Mouse (Mus musculus) CD4-positive, CD25-positive, alpha-beta regulatory T cell, adult 4 months (primary cell): ENCODE measurements around the gene Frat2. TPM values are rescaled to one million over a fixed set of nuclear protein-coding genes. Genes with fewer than 3 reads are reported as not detected.

Experiments
- ATAC-seq: one replicate; pipeline ENCODE4 v1.8.0; 2017
- polyA plus RNA-seq, 2 experiments: library from polyadenylated mRNA; unstranded; fragments of 100-300 nt; shearing (Covaris generic); gene quantifications; one replicate each; pipeline ENCODE4 v1.2.1; 2017

The Frat2 gene
- polyA plus RNA-seq, 2 experiments from 2014 or later = 0.75 to 1.9 TPM

DNA sequence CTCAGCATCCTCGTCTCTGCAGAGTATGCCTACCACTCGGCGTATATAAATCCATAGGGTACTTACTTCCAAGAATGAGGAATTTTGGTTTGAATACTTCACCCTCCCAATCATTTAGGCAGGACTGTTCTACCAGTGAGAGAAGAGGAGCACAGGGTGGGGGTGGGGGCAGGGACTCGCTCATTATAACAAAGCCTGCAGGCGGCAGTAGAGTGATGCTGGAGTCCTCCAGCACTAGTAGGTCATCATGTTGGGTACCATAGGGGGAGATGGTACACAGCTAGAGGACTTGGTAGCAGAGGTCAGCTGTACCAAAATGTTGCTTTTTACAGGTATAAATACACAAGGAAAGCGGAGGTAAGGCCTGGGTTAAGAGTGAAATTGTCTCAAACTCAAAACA is 3.6 kb downstream of the Frat2 start:
- no peak for ATAC-seq

DNA sequence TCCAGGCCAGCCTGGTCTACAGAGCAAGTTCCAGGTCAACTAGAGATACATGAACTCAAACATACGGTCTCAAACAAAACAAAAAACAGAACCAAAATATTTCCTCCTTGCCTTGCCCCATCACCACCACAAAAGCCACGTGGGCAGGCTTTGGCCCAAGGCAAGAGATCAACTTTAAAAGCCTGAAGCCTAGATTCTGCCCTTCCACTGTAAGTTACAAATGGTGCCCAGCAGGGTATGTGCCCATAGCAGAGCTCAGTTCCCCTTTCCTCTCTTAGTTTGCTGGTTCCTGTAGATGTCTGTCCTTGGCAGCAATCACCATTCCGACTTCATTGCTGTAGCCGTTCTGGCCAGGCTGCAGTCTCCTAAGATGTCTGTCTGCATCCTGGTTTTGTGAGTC is 5.2 kb downstream of the Frat2 start:
- ATAC-seq = no peak

DNA sequence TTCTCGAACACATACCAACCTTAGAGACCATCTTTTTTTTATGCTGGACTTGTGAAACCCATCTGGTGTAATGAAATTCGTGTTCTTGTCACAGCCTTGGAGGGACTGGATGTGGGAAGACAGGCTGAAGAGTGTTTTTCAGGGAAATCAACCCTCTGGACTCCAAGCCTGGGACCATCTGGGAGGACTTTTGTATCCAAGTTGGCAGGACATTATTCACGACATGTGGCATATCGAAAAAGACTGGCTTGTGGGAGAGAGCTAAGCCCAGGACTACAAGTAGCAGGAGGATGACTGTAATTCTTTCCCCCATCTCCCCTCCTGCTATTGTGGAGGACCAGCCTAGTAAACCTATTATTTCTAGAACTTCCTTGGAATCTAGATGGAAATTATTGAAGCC is 5.7 kb downstream of the Frat2 start:
- ATAC-seq = no peak

DNA sequence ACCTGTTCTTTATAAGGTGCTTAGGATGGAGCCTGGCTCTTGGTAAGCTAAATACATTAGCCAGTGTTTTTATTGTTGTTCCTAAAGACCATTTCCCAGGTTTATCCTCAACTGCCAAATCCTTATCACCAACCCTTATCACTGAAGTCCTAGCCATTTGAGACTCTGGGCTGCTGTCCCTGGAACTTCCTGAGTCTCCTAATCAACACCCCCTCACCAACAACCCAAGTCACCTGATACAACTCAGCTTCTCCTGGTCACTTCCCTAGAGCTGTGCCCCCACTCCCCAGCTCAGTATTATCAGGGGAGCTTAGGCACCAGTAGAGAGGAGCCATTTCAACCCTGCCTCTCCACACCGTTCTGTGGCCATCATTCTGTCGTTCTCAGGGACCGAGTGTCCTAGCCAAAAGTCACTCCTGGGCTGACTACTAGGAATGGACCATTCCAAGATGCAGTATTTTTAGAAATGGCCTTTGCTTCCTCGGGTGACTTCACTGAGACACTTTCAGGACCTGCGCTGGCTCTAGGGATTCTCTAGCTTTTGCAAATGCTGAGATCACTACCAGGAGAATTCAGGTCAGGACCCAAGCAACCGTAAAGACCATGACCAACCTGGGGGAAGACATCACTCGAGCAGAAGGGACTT is 6.7 kb downstream of the Frat2 start:
- no peak for ATAC-seq

DNA sequence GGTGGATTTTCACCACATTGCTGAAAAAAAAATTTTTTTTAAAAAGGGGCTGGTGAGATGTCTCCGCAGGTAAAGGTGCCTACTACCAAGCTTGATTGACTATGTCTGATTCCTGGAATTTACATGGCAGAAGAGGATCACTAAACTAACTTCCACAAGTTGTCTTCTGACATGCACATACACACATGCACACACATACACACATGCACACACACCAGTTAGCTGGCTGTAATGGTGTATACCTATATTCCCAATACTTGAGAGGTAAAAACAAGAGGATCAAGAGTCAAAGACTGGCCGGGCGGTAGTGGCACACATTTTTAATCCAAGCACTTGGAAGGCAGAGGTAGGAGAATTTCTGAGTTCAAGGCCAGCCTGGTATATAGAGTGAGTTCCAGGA is 8.2 kb downstream of the Frat2 start:
- ATAC-seq = no peak

DNA sequence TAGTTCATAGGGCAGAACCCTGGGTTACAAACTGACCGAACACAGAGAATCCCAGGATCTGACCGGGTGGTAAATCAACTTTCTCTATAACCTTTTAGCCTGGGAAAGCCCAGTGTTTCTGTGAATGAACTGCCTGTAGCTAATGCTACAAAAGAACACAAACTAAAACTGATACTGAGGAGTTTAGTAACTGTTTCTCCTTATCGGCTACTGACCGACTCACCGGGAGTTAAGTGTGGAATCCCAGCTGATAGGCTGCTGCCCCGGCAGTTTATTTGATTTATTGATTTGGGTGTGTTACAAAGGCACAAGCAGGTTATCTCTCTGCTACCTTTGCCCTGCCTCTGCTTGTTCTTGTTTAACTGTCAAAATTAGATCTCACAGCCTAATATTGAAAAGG is 9.1 kb downstream of the Frat2 start:
- ATAC-seq = no peak

GRCm38 (mm10) chr19:41837917-41838261 is 10.0 kb downstream of the Frat2 start:
- ATAC-seq = no peak

- no peak for ATAC-seq
Measured at GRCm38 (mm10) chr19:41837194-41837916, 10.6 kb downstream of the Frat2 start.

DNA sequence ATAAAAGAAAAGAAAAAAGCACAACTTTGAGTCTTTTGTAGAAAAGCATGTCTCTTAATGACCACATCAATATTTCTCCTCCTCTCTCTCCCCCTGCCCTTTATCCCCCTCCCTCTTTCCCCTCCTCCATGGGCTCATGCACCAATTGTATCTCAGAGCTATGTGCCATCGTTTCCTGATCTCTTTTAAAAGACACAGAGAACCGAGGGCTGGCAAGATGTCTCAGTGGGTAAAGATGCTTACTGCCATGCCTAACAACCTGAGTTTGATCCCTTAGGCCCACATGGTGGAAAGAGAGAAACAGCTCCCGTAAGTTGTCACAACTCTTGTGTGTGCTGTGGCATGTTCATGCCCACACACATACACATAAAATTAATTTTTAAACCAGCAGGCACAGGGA is 11.2 kb downstream of the Frat2 start:
- ATAC-seq = no peak

- no peak for ATAC-seq
Measured at GRCm38 (mm10) chr19:41835816-41836215, 12.1 kb downstream of the Frat2 start.

GRCm38 (mm10) chr19:41835407-41835806 is 12.5 kb downstream of the Frat2 start:
- no peak for ATAC-seq

- ATAC-seq = no peak
Measured at GRCm38 (mm10) chr19:41832501-41833201, 15.3 kb downstream of the Frat2 start.

DNA sequence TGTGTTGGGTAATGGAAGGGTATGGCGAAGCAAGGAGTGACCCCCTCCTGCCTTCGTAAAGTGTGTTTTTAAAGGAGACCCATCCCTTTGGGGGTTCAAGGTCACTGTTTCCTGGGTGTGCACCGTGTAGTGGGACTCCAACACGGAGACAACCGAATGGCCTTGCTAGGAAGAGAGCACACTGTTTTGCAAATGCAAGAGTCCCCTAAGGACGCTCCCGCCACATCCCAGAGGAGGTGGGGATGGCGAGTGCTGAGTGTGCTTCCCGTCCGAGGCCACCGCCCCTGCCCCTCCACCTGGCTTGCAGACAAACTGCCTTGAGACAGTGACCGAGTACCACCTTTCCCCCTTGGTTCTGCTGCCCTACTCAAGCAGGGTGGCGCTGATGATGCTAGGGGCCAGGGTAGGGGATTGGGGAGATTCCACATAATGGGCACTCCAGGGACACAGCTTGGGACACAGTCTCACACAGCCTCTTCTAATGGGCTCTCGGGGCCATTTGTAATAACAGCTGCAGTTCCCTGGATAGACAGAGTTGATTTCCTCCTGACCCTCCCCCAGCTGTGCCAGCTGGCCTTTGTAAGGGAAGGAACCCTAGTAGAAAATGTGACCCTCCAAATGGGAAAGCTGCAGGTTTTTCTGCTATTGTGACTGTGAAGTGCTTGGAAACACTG is 16.1 kb downstream of the Frat2 start:
- no peak for ATAC-seq

DNA sequence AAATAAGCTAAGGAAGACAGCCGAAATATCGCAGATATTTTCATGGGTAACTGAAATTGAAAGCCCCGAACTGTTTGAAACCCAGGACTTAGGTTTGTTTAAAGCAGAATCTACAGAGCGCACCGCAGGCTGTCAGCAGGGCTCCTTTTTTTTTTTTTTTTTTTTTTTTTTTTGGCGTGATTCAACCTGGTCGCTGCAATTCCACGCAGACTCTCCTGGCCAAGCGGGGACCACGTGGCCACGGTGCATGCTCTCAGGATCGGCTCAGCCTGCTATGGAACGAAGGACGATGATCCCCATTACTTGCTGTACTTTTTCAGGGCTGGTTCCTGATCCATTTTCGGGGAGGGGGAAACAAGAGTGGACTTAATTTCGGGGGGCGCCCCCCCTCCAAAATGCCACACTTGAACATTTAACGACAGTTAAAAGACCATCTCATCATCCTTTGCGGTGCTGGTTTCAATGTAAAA is 16.8 kb downstream of the Frat2 start:
- ATAC-seq = no peak

DNA sequence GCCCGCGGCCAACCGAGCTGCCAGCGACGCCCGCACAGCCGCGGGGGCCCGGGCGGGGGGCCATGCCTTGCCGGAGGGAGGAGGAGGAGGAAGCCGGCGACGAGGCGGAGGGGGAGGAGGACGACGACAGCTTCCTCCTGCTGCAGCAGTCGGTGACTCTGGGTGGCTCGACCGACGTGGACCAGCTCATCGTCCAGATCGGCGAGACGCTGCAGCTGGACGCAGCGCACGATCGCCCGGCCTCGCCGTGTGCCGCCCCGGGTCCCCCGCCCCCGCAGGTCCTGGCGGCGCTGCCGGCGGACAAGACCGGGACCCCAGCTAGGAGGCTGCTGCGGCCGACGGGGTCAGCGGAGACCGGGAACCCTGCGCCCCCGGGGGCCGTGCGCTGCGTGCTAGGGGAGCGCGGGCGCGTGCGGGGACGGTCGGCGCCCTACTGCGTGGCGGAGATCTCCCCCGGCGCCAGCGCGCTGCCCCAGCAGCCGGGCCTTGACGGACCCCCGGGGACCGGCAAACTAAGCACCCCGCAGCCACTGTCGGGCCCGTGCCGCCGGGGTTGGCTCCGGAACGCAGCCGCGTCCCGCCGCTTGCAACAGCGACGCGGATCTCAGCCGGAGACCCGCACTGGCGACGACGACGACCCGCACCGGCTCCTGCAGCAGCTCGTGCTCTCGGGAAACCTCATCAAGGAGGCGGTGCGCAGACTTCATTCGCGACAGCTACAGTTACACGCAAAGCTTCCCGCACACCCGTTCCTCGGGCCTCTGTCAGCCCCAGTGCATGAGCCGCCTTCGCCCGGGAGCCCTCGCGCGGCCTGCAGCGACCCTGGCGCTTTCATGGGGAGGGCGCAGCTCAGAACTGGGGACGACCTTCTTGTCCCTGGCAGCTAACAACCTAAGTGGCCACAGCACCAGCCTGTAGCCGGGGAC is 17.6 kb downstream of the Frat2 start:
- peak; percentile 63 for ATAC-seq

DNA sequence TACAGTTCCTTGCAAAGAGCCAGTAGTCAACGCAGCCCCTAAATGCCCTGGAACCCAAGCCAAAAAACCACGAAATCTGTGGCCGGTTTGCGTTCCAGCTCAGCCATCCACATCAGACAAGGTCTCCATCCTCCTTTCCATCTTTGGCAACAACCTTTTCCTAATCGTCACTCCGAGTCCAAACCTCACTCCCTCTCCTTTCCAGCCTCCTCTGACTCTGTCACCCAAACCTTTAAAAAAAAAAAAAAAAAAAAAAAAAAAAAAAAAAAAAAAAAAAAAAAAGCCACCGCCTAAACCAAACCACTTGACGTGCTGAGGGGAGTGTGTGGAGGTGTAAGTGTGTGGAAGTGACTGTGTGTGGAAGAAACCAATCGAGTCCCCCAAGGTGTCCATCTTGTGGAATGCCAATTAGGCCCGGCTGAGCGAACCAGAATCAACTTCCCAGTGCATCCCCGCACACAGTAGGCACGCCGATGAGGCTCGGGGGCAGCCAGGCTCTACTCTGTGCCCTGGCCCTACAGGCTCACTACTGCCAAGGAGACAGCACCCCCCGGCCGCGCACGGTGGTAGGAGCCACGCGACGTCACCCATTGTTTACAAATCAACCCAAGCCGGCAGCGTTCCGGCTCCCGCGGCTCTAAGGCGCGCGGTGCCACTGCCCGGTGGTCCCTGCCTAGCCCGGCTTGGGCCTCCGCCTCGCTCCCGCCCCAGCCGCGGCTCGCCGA is 18.4 kb downstream of the Frat2 start, which contains the start of gene Frat1:
TSS of gene Frat1 (plus strand) at position 590 of the 725 bp plus-strand sequence.
- peak; percentile 91 for ATAC-seq

- ATAC-seq = no peak
Measured at GRCm38 (mm10) chr19:41828941-41829340, 19.0 kb downstream of the Frat2 start.

DNA sequence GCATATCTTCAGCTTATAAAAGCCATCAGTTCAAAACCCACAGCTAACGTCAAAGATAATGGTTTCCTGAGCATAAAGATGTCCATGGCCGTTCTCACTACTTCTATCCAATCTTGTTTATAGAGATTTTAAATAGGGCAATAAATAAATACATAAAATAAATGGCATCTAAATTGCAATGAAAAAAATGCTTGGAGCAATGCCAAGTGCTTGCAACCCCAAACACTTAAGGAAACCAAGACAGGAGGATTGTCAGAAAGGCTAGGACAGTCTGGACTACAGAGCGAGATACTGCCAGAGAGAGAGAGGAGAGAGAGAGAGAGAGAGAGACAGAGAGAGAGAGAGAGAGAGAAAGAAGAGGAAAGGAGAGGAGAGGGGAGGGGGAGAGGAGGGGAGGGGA is 21.4 kb downstream of the Frat2 start:
- ATAC-seq = no peak

- ATAC-seq = no peak
Measured at GRCm38 (mm10) chr19:41824950-41825349, 23.0 kb downstream of the Frat2 start.

DNA sequence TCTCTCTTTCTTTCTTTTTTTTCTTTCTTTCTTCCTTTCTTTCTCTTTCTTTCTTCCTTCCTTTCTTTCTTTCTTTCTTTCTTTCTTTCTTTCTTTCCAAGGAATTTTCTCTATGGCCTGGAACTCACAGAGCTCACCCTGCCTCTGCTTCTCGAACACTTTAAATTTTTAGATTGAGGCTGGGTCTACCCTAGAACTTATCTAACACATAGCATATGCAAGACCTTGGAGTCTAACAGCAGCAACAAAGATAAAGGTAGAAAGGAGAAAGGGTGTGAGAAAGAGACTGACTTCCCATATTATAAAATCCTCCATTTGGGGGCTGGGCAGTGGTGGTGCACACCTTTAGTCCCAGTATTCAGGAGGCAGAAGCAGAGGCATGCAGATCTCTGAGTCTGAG is 25.3 kb downstream of the Frat2 start:
- ATAC-seq = no peak

GRCm38 (mm10) chr19:41821436-41821835 is 26.5 kb downstream of the Frat2 start:
- no peak for ATAC-seq
